Mouse (Mus musculus) hindbrain, embryonic 12.5 days (tissue): ENCODE measurements around the gene Nkx2-5. TPM values are rescaled to one million over a fixed set of nuclear protein-coding genes. Genes with fewer than 3 reads are reported as not detected.

ENCODE experiments used
- ATAC-seq: fragments of 200-750 bp; cut with Nextera tagmentation; 2 replicates; pipeline ENCODE4 v1.8.0; 2017; ENCODE audit warnings: moderate TSS enrichment; ENCODE audit not compliant: low FRiP score
- H3K27ac ChIP-seq: fragments of 300-500 bp; sonication (generic); 2 replicates; pipeline ENCODE4 v1.5.1; 2016; ENCODE audit warnings: mild to moderate bottlenecking
- H3K27me3 ChIP-seq: fragments of 300-500 bp; sonication (generic); 2 replicates; pipeline ENCODE4 v1.6.1; 2016; ENCODE audit warnings: mild to moderate bottlenecking
- H3K36me3 ChIP-seq: fragments of 300-500 bp; sonication (generic); 2 replicates; pipeline ENCODE4 v1.6.1; 2016; ENCODE audit warnings: mild to moderate bottlenecking
- H3K4me1 ChIP-seq: fragments of 300-500 bp; sonication (generic); 2 replicates; pipeline ENCODE4 v1.6.1; 2016
- H3K4me2 ChIP-seq: fragments of 300-500 bp; sonication (generic); replicated peaks from 2 replicates; pipeline ENCODE4 v1.6.1; 2016; ENCODE audit warnings: mild to moderate bottlenecking
- H3K4me3 ChIP-seq: fragments of 300-500 bp; sonication (generic); 2 replicates; pipeline ENCODE4 v1.5.1; 2016; ENCODE audit warnings: mild to moderate bottlenecking
- H3K9ac ChIP-seq: fragments of 300-500 bp; sonication (generic); 2 replicates; pipeline ENCODE4 v1.6.1; 2016; ENCODE audit warnings: mild to moderate bottlenecking, moderate library complexity
- H3K9me3 ChIP-seq: fragments of 300-500 bp; sonication (generic); replicated peaks from 2 replicates; pipeline ENCODE4 v1.6.1; 2016; ENCODE audit warnings: mild to moderate bottlenecking
- WGBS: fragments of 180-500 bp; shearing (Covaris S2); methylation state at CpG from one replicate; pipeline ENCODE4 v1.1.7; 2016; 5-methylcytosine and 5-hydroxymethylcytosine counted together
- polyA plus RNA-seq: library from polyadenylated mRNA; unstranded; fragments of >200 nt; fragmentation: Nextera tagmentation; extraction: Ambion mirVana; gene quantifications from 2 replicates; pipeline ENCODE4 v1.2.1, GENCODE M21; 2016

Nkx2-5 gene
- polyA plus RNA-seq, 1 experiment from 2014 or later, result not detected

- no peak overlapping the region for H3K4me2 ChIP-seq
- 4% methylated on average over 19 of the region's 19 CpGs for WGBS
- H3K27ac ChIP-seq, result no peak overlapping the region
- peaks cover 88% of the 10 kb centered on the region for H3K27me3 ChIP-seq
- H3K9ac ChIP-seq, result no peak overlapping the region
- no peak overlapping the region for H3K4me3 ChIP-seq
- ATAC-seq, result no peak
- H3K36me3 ChIP-seq, result no peaks in the 10 kb centered on the region
- peaks cover 17% of the 10 kb centered on the region for H3K4me1 ChIP-seq
- H3K9me3 ChIP-seq, result no peaks in the 10 kb centered on the region
These were observed 4.4 kb upstream of the Nkx2-5 start for GRCm38 (mm10) chr17:26849106-26849745.

GRCm38 (mm10) chr17:26848236-26848635 is 3.4 kb upstream of the Nkx2-5 start:
- Histone ChIP-seq H3K4me3 (no peak overlapping the region), H3K4me1 (peaks cover 18% of the 10 kb centered on the region), H3K4me2 (no peak overlapping the region), H3K27me3 (peaks cover 89% of the 10 kb centered on the region), H3K9me3 (no peaks in the 10 kb centered on the region), H3K9ac (no peak overlapping the region), H3K36me3 (no peaks in the 10 kb centered on the region), H3K27ac (no peak overlapping the region)
- ATAC-seq, result no peak
- 3% methylated on average over 6 of the region's 6 CpGs for WGBS

- Histone ChIP-seq H3K9ac (no peak overlapping the region), H3K36me3 (no peaks in the 10 kb centered on the region), H3K4me2 (no peak overlapping the region), H3K4me3 (no peak overlapping the region), H3K27ac (no peak overlapping the region), H3K27me3 (peaks cover 89% of the 10 kb centered on the region), H3K9me3 (no peaks in the 10 kb centered on the region), H3K4me1 (peaks cover 18% of the 10 kb centered on the region)
- 0% methylated on average over 5 of the region's 5 CpGs for WGBS
- ATAC-seq, result no peak
These were observed 3.0 kb upstream of the Nkx2-5 start for GRCm38 (mm10) chr17:26847801-26848200.

GRCm38 (mm10) chr17:26846411-26846810 is 1.6 kb upstream of the Nkx2-5 start:
- no peak for ATAC-seq
- Histone ChIP-seq H3K9ac (no peak overlapping the region), H3K4me2 (no peak overlapping the region), H3K27me3 (peaks cover 89% of the 10 kb centered on the region), H3K4me3 (no peak overlapping the region), H3K36me3 (no peaks in the 10 kb centered on the region), H3K27ac (no peak overlapping the region), H3K9me3 (no peaks in the 10 kb centered on the region), H3K4me1 (peaks cover 19% of the 10 kb centered on the region)
- WGBS, result 9% methylated on average over 8 of the region's 8 CpGs

GRCm38 (mm10) chr17:26845149-26846050 is 591 bp upstream of the Nkx2-5 start:
- Histone ChIP-seq H3K9me3 (no peaks in the 10 kb centered on the region), H3K4me3 (no peak overlapping the region), H3K9ac (no peak overlapping the region), H3K4me1 (peaks cover 20% of the 10 kb centered on the region), H3K27me3 (peaks cover 90% of the 10 kb centered on the region), H3K27ac (no peak overlapping the region), H3K36me3 (no peaks in the 10 kb centered on the region), H3K4me2 (no peak overlapping the region)
- ATAC-seq, result no peak
- 5% methylated on average over 14 of the region's 14 CpGs for WGBS

GRCm38 (mm10) chr17:26844371-26844851 is 398 bp downstream of the Nkx2-5 start:
- no peak for ATAC-seq
- H3K27me3 ChIP-seq, result peaks cover 90% of the 10 kb centered on the region
- 0% methylated on average over 36 of the region's 36 CpGs for WGBS
- H3K4me3 ChIP-seq, result no peak overlapping the region
- H3K27ac ChIP-seq, result no peak overlapping the region
- H3K9me3 ChIP-seq, result no peaks in the 10 kb centered on the region
- H3K4me2 ChIP-seq, result no peak overlapping the region
- H3K9ac ChIP-seq, result no peak overlapping the region
- H3K36me3 ChIP-seq, result no peaks in the 10 kb centered on the region
- peaks cover 12% of the 10 kb centered on the region for H3K4me1 ChIP-seq

GRCm38 (mm10) chr17:26843696-26844236 is 1.0 kb downstream of the Nkx2-5 start:
- peaks cover 17% of the 10 kb centered on the region for H3K4me1 ChIP-seq
- no peaks in the 10 kb centered on the region for H3K9me3 ChIP-seq
- no peak overlapping the region for H3K27ac ChIP-seq
- no peak overlapping the region for H3K4me2 ChIP-seq
- no peak overlapping the region for H3K9ac ChIP-seq
- ATAC-seq, result no peak
- no peak overlapping the region for H3K4me3 ChIP-seq
- H3K36me3 ChIP-seq, result no peaks in the 10 kb centered on the region
- WGBS, result 2% methylated on average over 7 of the region's 7 CpGs
- H3K27me3 ChIP-seq, result peaks cover 93% of the 10 kb centered on the region

- ATAC-seq, result no peak
- Histone ChIP-seq H3K4me3 (no peak overlapping the region), H3K36me3 (no peaks in the 10 kb centered on the region), H3K4me1 (peaks cover 17% of the 10 kb centered on the region), H3K4me2 (no peak overlapping the region), H3K27ac (no peak overlapping the region), H3K9me3 (no peaks in the 10 kb centered on the region), H3K9ac (no peak overlapping the region), H3K27me3 (peaks cover 94% of the 10 kb centered on the region)
- under 1% methylated on average over 14 of the region's 14 CpGs for WGBS
These were observed 1.6 kb downstream of the Nkx2-5 start for GRCm38 (mm10) chr17:26843229-26843567.

GRCm38 (mm10) chr17:26842431-26843228 is 2.2 kb downstream of the Nkx2-5 start:
- no peak overlapping the region for H3K27ac ChIP-seq
- H3K4me1 ChIP-seq, result peaks cover 17% of the 10 kb centered on the region
- H3K9me3 ChIP-seq, result no peaks in the 10 kb centered on the region
- 3% methylated on average over 9 of the region's 9 CpGs for WGBS
- ATAC-seq, result no peak
- H3K36me3 ChIP-seq, result no peaks in the 10 kb centered on the region
- H3K27me3 ChIP-seq, result peaks cover 94% of the 10 kb centered on the region
- no peak overlapping the region for H3K4me2 ChIP-seq
- no peak overlapping the region for H3K9ac ChIP-seq
- H3K4me3 ChIP-seq, result no peak overlapping the region

- Histone ChIP-seq H3K4me2 (no peak overlapping the region), H3K9me3 (no peaks in the 10 kb centered on the region), H3K4me3 (no peak overlapping the region), H3K27me3 (peaks cover 95% of the 10 kb centered on the region), H3K36me3 (no peaks in the 10 kb centered on the region), H3K27ac (no peak overlapping the region), H3K4me1 (peaks cover 17% of the 10 kb centered on the region), H3K9ac (no peak overlapping the region)
- ATAC-seq, result no peak
- WGBS, result 3% methylated on average over 5 of the region's 5 CpGs
These were observed 2.8 kb downstream of the Nkx2-5 start for GRCm38 (mm10) chr17:26841981-26842380.

GRCm38 (mm10) chr17:26840922-26841731 is 3.7 kb downstream of the Nkx2-5 start:
- under 1% methylated on average over 48 of the region's 48 CpGs for WGBS
- H3K4me1 ChIP-seq, result peaks cover 17% of the 10 kb centered on the region
- H3K27ac ChIP-seq, result no peak overlapping the region
- H3K9ac ChIP-seq, result no peak overlapping the region
- no peak overlapping the region for H3K4me2 ChIP-seq
- no peaks in the 10 kb centered on the region for H3K9me3 ChIP-seq
- ATAC-seq, result no peak
- H3K36me3 ChIP-seq, result no peaks in the 10 kb centered on the region
- peaks cover 99% of the 10 kb centered on the region for H3K27me3 ChIP-seq
- H3K4me3 ChIP-seq, result 0 out of 2 replicates have a peak overlapping the region, but pooled peaks have one; percentile 0
